In the genomic region with DNA sequence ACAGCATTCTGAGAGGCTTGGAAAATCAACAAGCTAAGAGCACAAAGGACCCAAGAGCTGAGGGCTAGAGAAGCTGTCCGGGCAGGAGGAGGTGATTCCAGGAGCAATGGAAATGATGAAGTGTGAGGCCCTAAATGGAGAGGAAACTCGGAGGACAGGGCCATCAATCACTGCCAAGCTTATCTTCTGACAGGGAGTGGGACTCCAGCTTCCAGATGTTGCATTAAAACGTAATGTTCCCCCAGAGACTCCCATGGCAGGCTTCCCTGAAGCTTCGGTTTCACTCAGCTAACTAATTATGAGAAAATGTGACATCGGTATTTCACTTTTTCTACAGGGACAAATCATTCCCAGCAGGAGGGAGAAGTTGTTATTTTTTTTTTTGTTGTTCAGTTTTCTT, we compare ENCODE assay signal across 8 mouse cellular contexts.
DNase-seq lines count a peak whose midpoint lies in the region; ATAC-seq lines count a peak whose summit lies in the region.

No protein-coding gene starts in this region.

- no peak overlapping the region for H3K9ac ChIP-seq in embryonic facial prominence, embryonic 14.5 days (ENCODE audit: low read depth, low read length)
- H3K9ac ChIP-seq in hindbrain, embryonic 13.5 days = no peak overlapping the region
- H3K9ac ChIP-seq in lung, embryonic 15.5 days = no peak overlapping the region
- H3K9ac ChIP-seq in forebrain, embryonic 12.5 days = no peak overlapping the region

- ATAC-seq in embryonic facial prominence, embryonic 14.5 days (ENCODE audit: low read depth) = 0 out of 2 replicates have a peak, but pooled peaks have one; percentile 53
- ATAC-seq in hindbrain, embryonic 13.5 days (ENCODE audit: low FRiP score) = no peak
- ATAC-seq in lung, embryonic 15.5 days (ENCODE audit: borderline replicate concordance, extremely low read depth, low FRiP score, low TSS enrichment) = peak; percentile 96
- ATAC-seq in forebrain, embryonic 12.5 days (ENCODE audit: low FRiP score) = no peak

- peak; percentile 96 for DNase-seq in adipocyte (ENCODE audit: low spot score)
- peak; percentile 89 for DNase-seq in embryonic facial prominence, embryonic 14.5 days (ENCODE audit: low spot score)
- DNase-seq in thymus, adult 18-20 months = no peak
- DNase-seq in left cerebral cortex, postnatal 10 days (ENCODE audit: extremely low spot score in 1 of 2, low spot score in 2 of 2) = no peak
- DNase-seq in cerebellum, postnatal 25 days = no peak

- intact Hi-C loops in left cerebral cortex, postnatal 10 days (cut with DNase I) = no loop called here

- 0 out of 2 replicates have a peak overlapping the region, but pooled peaks have one; percentile 29 for H3K27ac ChIP-seq in embryonic facial prominence, embryonic 14.5 days (replicated peaks; ENCODE audit: low read depth, low read length)
- H3K27ac ChIP-seq in hindbrain, embryonic 13.5 days = peak overlapping the region; percentile 72
- H3K27ac ChIP-seq in lung, embryonic 15.5 days = no peak overlapping the region
- H3K27ac ChIP-seq in forebrain, embryonic 12.5 days = no peak overlapping the region

- no peak overlapping the region for H3K4me2 ChIP-seq in embryonic facial prominence, embryonic 14.5 days (ENCODE audit: low read depth, low read length)
- no peak overlapping the region for H3K4me2 ChIP-seq in hindbrain, embryonic 13.5 days
- H3K4me2 ChIP-seq in lung, embryonic 15.5 days = no peak overlapping the region
- H3K4me2 ChIP-seq in forebrain, embryonic 12.5 days = no peak overlapping the region

- H3K36me3 ChIP-seq in embryonic facial prominence, embryonic 14.5 days (ENCODE audit: control insufficient read depth, insufficient read depth, low read length) = no peaks in the 10 kb centered on the region
- H3K36me3 ChIP-seq in hindbrain, embryonic 13.5 days = no peaks in the 10 kb centered on the region
- no peaks in the 10 kb centered on the region for H3K36me3 ChIP-seq in lung, embryonic 15.5 days
- H3K36me3 ChIP-seq in forebrain, embryonic 12.5 days (replicated peaks) = no peaks in the 10 kb centered on the region

- no peaks in the 10 kb centered on the region for H3K9me3 ChIP-seq in embryonic facial prominence, embryonic 14.5 days (ENCODE audit: control insufficient read depth, low read length)
- no peaks in the 10 kb centered on the region for H3K9me3 ChIP-seq in hindbrain, embryonic 13.5 days
- H3K9me3 ChIP-seq in lung, embryonic 15.5 days = no peaks in the 10 kb centered on the region
- no peaks in the 10 kb centered on the region for H3K9me3 ChIP-seq in forebrain, embryonic 12.5 days

- no peak overlapping the region for H3K4me3 ChIP-seq in embryonic facial prominence, embryonic 14.5 days (ENCODE audit: low read depth, low read length)
- no peak overlapping the region for H3K4me3 ChIP-seq in hindbrain, embryonic 13.5 days
- H3K4me3 ChIP-seq in lung, embryonic 15.5 days = no peak overlapping the region
- no peak overlapping the region for H3K4me3 ChIP-seq in forebrain, embryonic 12.5 days (replicated peaks)

- WGBS in embryonic facial prominence, embryonic 14.5 days = 4% methylated on average over 5 of the region's 5 CpGs
- 10% methylated on average over 5 of the region's 5 CpGs for WGBS in hindbrain, embryonic 13.5 days
- WGBS in lung, embryonic 15.5 days = 5% methylated on average over 5 of the region's 5 CpGs
- 37% methylated on average over 5 of the region's 5 CpGs for WGBS in forebrain, embryonic 12.5 days

- no peaks in the 10 kb centered on the region for H3K27me3 ChIP-seq in embryonic facial prominence, embryonic 14.5 days (replicated peaks; ENCODE audit: control insufficient read depth, insufficient read depth, low read length)
- H3K27me3 ChIP-seq in hindbrain, embryonic 13.5 days = no peaks in the 10 kb centered on the region
- no peaks in the 10 kb centered on the region for H3K27me3 ChIP-seq in lung, embryonic 15.5 days
- peaks cover 5% of the 10 kb centered on the region for H3K27me3 ChIP-seq in forebrain, embryonic 12.5 days

- peaks cover 4% of the 10 kb centered on the region; the same call in 1 of the 2 replicates for H3K4me1 ChIP-seq in embryonic facial prominence, embryonic 14.5 days (ENCODE audit: control insufficient read depth, insufficient read depth, low read length)
- H3K4me1 ChIP-seq in hindbrain, embryonic 13.5 days (replicated peaks) = peaks cover 16% of the 10 kb centered on the region
- peaks cover 3% of the 10 kb centered on the region; the same call in 1 of the 2 replicates for H3K4me1 ChIP-seq in lung, embryonic 15.5 days
- peaks cover 3% of the 10 kb centered on the region; the same call in 1 of the 2 replicates for H3K4me1 ChIP-seq in forebrain, embryonic 12.5 days

Comparison
In these comparisons a context has a peak if more than half of its experiments do, and no peak if none do; other contexts are left out.
1. DNase-seq: peak in adipocyte (single experiment) and embryonic facial prominence, embryonic 14.5 days (single experiment); none in thymus, adult 18-20 months (0 of 2), left cerebral cortex, postnatal 10 days (0 of 2) and cerebellum, postnatal 25 days (0 of 2).
2. ATAC-seq: peak in embryonic facial prominence, embryonic 14.5 days (single experiment) and lung, embryonic 15.5 days (single experiment); none in hindbrain, embryonic 13.5 days (single experiment) and forebrain, embryonic 12.5 days (single experiment).
3. H3K27ac ChIP-seq: peak in embryonic facial prominence, embryonic 14.5 days (single experiment) and hindbrain, embryonic 13.5 days (single experiment); none in lung, embryonic 15.5 days (single experiment) and forebrain, embryonic 12.5 days (single experiment).